Mouse (Mus musculus) kidney, adult 11 months (tissue): ENCODE results near the gene Cps1.
A peak's percentile ranks its signal among the peaks of the same experiment; 100 is the strongest.

Experiments used
- DNase-seq: peaks from one replicate; pipeline ENCODE4 v3.0.0; 2022

Gene Cps1

DNA sequence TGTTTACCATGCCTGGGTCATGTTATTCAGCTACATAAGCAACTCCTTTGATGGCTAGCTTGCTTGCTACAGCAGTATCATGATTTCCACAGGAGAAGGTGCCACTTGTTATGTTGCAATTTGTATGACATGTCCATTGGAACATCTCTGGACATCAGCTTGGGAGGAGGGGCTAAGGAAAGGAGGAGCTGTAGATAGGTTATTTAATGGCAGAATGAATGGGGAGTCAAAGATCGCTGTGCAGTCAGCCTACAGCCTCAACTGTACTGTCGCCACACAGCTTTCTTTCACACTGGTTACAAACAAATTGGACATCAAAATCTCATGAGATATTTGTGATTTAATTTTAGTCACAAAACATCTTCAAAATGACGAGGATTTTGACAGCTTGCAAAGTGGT, at the start of gene Cps1:
Gene Cps1, plus strand, starts transcription at position 230 of the 400 bp plus-strand sequence.
- DNase-seq, result no peak

DNA sequence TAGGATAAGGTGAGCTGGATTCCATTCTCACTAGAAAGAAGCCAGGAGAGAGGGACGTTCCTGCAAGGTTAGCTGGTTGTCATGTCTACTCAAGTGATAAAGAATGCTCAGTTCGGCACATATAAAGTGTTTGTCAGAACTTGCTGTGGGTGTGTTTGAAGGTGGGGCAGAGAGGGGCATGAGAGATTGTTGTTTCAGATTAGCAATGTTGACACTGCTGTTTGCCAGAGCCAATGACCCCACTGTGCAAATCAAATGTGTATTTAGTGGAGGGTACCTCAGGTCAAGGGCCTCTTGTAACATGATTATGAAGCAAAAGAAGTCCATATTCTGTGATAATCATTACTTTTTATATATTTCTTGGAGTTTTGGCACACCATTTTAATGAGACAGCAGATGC, 45.1 kb upstream of the Cps1 start:
- DNase-seq, result no peak

GRCm38 (mm10) chr1:67078666-67079065, 44.2 kb upstream of the Cps1 start:
- no peak for DNase-seq

GRCm38 (mm10) chr1:67079146-67079545, 43.7 kb upstream of the Cps1 start:
- no peak for DNase-seq

DNA sequence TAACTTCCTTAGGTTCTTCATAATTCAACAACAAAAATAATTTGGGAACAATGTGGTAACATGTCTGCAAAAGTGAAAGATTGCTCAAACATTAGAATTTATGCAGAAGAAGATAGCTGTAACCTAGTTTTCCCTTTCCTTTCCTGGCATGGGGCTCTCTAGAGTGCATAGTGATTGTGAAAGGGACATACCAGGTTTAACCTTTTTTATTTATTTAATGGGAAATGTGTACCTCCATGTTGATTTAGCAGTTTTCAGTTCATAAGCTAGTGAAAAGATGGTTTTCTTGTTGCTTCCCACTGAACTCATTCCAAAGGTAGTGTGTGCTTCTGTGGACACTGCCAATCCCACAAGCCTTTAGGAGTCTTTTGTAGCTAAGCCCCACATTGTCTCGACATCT, 30.4 kb upstream of the Cps1 start:
- DNase-seq, result no peak

GRCm38 (mm10) chr1:67099215-67099614, 23.6 kb upstream of the Cps1 start:
- no peak for DNase-seq

- no peak for DNase-seq
These were observed 19.2 kb upstream of the Cps1 start for GRCm38 (mm10) chr1:67103476-67104248.

DNA sequence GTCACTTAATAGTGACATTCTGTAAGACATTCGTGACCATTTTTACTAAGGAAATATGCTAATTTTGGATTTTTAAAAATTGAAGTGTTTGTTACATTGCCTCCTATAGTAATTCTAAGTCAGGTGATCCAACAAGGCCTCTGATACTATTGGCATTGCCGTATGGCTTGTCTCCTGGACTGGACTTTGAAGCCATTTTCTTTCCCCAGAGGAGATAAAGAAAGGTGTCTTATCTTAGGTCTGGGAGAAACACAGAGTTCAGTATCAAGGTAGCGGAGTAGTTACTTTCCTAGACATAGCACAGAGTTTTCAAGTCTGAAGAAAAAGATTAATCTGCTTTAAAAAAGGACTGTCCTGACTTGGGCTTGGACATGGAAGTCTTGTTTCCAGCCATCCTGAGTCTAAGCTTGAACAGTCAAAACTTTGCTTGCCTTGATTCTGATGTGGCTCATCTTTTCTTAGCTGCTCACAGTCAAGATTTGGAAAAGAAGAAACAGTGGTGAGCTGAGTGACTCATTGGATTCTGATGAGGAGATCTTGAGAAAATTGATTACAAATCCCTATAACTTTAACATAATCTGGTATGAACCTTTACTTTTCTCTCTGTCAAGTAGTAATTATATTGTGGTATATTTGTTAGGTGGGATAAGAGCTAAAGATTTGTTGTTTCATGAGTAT, 11.1 kb upstream of the Cps1 start:
- DNase-seq, result no peak

DNA sequence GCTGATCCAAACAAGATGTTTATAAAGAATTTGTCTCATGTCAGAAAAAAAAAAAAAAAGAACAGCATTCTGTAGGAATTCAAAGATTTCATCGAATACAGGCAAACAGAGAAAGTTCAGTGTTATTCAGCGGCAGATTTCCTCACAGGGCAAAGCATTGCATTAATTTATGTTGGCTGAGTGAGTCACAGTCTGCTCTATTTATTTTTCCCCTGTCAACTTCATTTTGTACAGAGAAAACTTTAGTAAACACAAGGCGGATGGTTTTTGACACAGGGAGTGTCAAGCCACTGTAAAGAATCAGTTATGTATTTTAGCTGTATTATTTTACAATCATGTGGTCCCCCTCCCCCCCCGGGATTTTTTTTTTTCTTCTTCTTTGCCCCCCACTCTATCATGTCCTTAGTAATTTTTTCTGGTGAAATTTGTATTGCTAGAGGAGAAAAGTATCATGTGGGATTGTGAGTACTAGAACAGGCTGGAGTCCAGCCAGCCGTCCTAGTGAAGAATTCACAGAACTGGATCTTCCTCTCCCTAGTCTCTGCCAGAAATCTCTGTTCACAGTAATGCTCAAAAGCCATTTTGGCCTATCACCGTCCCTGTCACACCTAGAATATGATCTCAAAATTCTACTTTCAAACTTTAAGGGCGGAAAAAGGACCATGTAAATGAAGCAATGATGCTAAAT, 9.3 kb upstream of the Cps1 start:
- DNase-seq, result no peak

DNA sequence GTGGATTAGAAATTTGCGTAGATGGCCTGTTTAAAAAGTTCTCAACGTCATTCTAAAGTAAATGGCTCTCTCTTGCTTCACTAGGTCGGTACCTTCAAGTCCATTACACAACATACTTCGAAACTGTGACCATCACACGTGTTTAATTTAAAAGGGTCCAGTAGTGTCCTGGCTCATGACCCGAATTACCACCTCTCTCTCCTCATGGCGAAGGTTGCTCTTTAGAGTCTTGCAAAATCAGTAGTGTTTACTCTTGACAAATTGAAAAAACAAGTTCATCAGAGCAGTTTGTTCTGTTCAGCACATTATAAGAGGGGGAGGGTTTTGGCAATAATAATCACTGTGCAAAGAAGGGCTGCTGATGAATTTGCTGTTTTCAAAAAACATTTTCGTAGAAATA, 6.3 kb upstream of the Cps1 start:
- DNase-seq, result no peak

GRCm38 (mm10) chr1:67117778-67118177, 5.0 kb upstream of the Cps1 start:
- no peak for DNase-seq

DNA sequence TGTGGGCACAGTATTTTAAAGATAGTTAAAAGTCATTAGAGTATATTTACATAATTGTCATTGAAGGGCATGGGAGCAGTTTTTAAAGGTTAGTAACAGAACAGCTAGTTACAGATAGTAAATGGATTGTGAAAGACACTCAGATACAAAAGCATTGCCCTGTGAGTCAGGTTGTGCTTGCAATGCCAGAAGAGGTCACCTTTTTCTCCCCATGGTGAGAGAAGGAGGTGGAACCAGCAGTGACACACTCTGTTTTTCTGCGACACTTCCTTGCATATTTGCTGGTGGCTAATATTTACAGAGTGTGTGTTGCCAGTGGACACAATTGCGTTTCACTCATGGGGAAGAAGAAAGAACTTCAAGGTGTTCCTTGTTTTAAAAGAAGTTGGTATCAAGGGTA, 2.6 kb downstream of the Cps1 start:
- no peak for DNase-seq

DNA sequence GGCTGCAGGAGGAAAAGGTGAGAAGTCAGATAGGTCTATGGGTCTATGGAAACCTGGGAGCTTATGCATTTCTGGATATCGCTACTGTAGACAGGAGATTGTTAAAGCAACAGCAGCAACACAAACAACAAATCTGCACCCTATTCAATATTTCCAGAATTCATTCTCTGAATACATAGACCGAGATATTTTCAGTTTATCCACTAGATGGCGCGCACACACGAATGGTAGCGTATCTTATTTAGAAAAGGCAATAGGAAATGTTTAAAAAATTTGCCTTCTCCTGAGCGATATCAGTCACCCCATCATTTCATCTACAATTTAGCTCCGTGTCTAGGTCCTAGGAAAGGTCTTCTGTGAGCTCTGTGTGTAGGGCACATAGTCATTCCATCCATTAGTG, 21.1 kb downstream of the Cps1 start:
- DNase-seq, result no peak

GRCm38 (mm10) chr1:67151246-67151645, 28.4 kb downstream of the Cps1 start:
- no peak for DNase-seq

- DNase-seq, result no peak
These were observed 44.5 kb downstream of the Cps1 start for GRCm38 (mm10) chr1:67167283-67167682.

DNA sequence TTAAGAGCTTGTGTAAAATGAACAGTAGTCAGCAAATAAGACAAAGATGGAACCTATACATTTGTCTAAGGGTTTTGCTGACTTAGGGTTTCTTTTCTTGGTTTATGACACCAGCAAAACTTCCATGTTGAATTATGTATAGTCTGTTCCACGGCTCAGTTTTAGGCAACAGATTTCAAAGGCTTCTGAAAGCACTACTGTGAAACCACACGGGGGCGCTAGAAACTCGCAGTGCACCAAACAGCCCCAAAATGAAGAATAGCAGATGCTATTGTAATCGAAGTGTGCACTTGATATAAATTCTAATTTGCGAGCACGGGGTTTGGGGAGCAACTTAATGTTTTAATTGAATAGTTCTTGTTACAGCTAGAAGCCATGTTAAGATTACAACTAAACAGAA, 58.3 kb downstream of the Cps1 start:
- no peak for DNase-seq

GRCm38 (mm10) chr1:67182201-67182600, 59.4 kb downstream of the Cps1 start:
- no peak for DNase-seq

GRCm38 (mm10) chr1:67183532-67183931, 60.7 kb downstream of the Cps1 start:
- DNase-seq, result no peak

DNA sequence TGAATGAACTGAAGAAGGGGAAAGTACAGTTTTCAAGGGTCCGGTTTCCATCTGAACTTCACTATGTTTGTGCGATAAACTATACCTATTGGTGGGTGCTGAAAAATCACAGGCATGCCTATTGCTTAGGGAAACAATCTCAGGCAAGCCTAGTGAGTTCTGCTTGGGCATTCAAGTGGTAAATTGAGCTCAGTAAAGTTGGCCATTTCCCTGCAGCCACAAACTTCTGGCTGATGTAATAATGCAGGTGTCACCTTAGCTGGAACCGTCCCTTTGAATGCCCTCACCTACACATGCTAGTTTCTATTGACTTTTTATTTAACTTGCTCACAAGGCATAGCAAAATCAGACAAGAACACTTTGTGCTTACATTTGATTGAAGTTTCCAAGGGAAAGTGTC, 61.3 kb downstream of the Cps1 start:
- peak; percentile 4 for DNase-seq

DNA sequence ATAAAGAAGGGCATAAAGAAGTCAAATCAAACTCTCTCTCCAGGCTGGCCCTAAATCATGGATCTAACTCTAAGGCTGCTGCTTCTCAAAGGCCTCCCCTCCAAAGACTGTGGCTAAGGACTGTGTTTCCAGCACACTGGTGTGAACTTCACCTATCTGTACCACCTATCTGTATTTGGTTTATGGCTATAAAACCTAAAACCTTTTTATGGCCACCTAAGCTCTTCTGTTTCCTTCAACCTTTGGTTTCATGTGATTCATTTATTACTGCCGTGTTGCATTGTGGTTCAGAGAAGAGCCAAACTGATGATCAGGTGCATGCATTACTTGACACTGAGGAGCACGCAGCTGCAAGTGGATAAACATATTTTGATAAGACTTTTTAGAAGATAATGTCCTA, 74.5 kb downstream of the Cps1 start:
- no peak for DNase-seq

DNA sequence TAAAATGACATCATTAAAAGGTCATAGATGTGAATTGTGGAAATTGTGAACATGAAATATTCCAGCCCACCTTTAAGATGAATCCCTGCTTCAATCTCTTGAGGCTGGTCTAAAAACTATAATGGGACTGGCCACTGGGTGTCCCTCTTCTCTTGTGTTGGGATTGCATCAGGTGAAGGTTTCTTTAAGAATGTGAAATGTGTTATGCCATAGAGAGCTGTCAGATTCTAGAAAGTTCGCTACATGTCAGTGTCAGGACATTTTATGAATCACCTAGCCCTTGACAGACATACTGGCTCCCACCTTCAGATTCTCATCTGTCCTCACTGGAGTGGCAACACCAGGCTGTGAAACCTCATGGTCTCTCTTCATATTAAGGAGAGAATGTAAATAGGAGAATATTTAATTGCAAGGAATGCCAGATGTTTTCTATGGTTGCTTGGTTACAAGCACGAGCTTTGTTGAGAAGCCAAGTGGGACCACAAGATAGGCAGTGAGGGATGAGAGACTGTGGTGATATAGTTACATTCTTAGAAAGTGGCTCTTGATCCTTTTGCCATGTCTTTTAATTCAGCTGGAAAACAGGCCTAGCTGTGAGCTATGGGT, 95.6 kb downstream of the Cps1 start:
- DNase-seq, result no peak

DNA sequence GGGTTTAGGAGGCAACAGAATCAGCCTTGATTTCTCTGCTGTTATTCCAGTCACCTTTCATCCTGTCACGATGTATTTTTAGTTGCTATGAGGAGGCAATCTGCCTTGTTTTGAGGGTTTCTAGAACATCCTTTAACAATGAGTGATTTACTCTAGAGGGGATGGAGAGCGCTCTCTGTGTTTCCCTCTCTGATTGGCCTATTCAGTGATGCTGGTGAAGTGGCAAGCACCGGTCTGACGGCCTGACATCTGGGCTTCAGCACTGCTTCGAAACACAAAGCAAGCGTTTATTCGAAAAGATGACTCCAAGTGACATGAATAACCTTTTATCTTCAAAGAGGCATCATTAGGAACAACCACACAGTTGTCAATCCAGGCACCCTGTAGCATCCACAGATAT, 100.8 kb downstream of the Cps1 start:
- no peak for DNase-seq

GRCm38 (mm10) chr1:67234861-67235260, 112.0 kb downstream of the Cps1 start:
- no peak for DNase-seq
